Mouse (Mus musculus): ENCODE data around the gene Cpn1.

Gene Cpn1

GRCm38 (mm10) chr19:43938355-43938754, 48.0 kb downstream of the Cpn1 start:
- no peak for DNase-seq

- DNase-seq = no peak
Observed at GRCm38 (mm10) chr19:43930926-43931325, 55.4 kb downstream of the Cpn1 start.

GRCm38 (mm10) chr19:43930366-43930765, 56.0 kb downstream of the Cpn1 start:
- no peak for DNase-seq

- no peak for DNase-seq
Observed at GRCm38 (mm10) chr19:43929869-43930268, 56.5 kb downstream of the Cpn1 start.

- DNase-seq = no peak
Observed at GRCm38 (mm10) chr19:43927967-43928366, 58.4 kb downstream of the Cpn1 start.

GRCm38 (mm10) chr19:43927057-43927456, 59.3 kb downstream of the Cpn1 start:
- peak; percentile 45 for DNase-seq

GRCm38 (mm10) chr19:43926141-43926987, 60.0 kb downstream of the Cpn1 start:
- DNase-seq = no peak

- no peak for DNase-seq
Observed at GRCm38 (mm10) chr19:43924361-43924760, 62.0 kb downstream of the Cpn1 start.

GRCm38 (mm10) chr19:43922963-43923362, 63.4 kb downstream of the Cpn1 start:
- DNase-seq = no peak

GRCm38 (mm10) chr19:43921410-43921809, 64.9 kb downstream of the Cpn1 start:
- no peak for DNase-seq

- DNase-seq = no peak
Observed at GRCm38 (mm10) chr19:43920453-43921300, 65.7 kb downstream of the Cpn1 start.

- no peak for DNase-seq
Observed at GRCm38 (mm10) chr19:43919841-43920240, 66.5 kb downstream of the Cpn1 start.

GRCm38 (mm10) chr19:43918834-43919233, 67.5 kb downstream of the Cpn1 start:
- DNase-seq = no peak

- DNase-seq = no peak
Observed at GRCm38 (mm10) chr19:43917763-43918162, 68.6 kb downstream of the Cpn1 start.

- no peak for DNase-seq
Observed at GRCm38 (mm10) chr19:43917406-43917691, 69.0 kb downstream of the Cpn1 start.

GRCm38 (mm10) chr19:43916586-43917405, 69.6 kb downstream of the Cpn1 start:
- no peak for DNase-seq

GRCm38 (mm10) chr19:43915431-43915830, 70.9 kb downstream of the Cpn1 start:
- DNase-seq = no peak

- no peak for DNase-seq
Observed at GRCm38 (mm10) chr19:43914986-43915385, 71.4 kb downstream of the Cpn1 start.

GRCm38 (mm10) chr19:43912775-43913486, 73.4 kb downstream of the Cpn1 start:
- no peak for DNase-seq

- DNase-seq = no peak
Observed at GRCm38 (mm10) chr19:43906492-43906891, 79.9 kb downstream of the Cpn1 start.
